Mouse (Mus musculus) E14TG2a.4 (cell line): ENCODE results near the gene Lmbr1l.
"Not testable (repeated sequence)": the region's sequence is repeated elsewhere in the genome, so short reads cannot be mapped to it uniquely, and the experiment has no call there.

ENCODE experiments used
- H3K27me3 ChIP-seq: 2 replicates; pipeline ENCODE4 v1.6.1; 2014; ENCODE audit warnings: low read length, control low read depth; ENCODE audit not compliant: insufficient read depth
- H3K36me3 ChIP-seq: 2 replicates; pipeline ENCODE4 v1.6.1; 2014; ENCODE audit warnings: low read length, control low read depth; ENCODE audit not compliant: insufficient read depth
- H3K4me1 ChIP-seq: replicated peaks from 2 replicates; pipeline ENCODE4 v1.6.1; 2014; ENCODE audit warnings: low read depth, low read length, control low read depth
- H3K4me3 ChIP-seq: replicated peaks from 2 replicates; pipeline ENCODE4 v1.5.1; 2014; ENCODE audit warnings: mild to moderate bottlenecking, low read length
- H3K9me3 ChIP-seq: 2 replicates; pipeline ENCODE4 v1.6.1; 2014; ENCODE audit warnings: low read length, control low read depth
- CTCF ChIP-seq: conservative IDR thresholded peaks from 2 replicates; pipeline ENCODE4 v1.5.1; 2014; ENCODE audit warnings: low read length
- NANOG ChIP-seq: IDR thresholded peaks from 2 replicates; pipeline ENCODE4 v1.6.1; 2014; ENCODE audit warnings: borderline replicate concordance, low read length, mixed read lengths
- POU5F1 ChIP-seq: IDR thresholded peaks from 2 replicates; pipeline ENCODE4 v1.6.1; 2014; ENCODE audit warnings: low read length, borderline replicate concordance

Lmbr1l gene

DNA sequence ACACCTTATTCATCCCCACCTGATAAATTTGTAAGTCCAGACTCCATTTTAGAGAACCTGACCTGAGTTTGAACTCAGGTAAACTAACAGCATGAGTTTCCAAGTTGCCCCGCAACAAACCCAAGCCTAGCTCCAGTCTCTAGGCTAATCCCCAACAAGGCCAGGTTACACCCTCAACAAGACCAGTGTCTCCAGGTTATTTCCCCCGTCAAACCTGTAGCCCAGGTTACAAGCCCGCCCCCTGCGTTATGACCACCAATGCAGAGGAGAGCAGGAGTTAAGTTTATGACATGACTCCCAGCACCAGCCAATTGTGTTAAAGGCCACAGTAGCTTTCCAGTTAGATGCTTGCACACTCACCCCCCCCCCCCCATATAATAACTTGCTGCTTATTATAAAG is 25.1 kb upstream of the Lmbr1l start:
- Histone ChIP-seq H3K9me3 (no peaks in the 10 kb centered on the region), H3K27me3 (no peaks in the 10 kb centered on the region), H3K4me1 (peaks cover 48% of the 10 kb centered on the region), H3K36me3 (peaks cover 14% of the 10 kb centered on the region), H3K4me3 (no peak overlapping the region)
- no peak for TF ChIP-seq CTCF
- no peak for TF ChIP-seq NANOG
- TF ChIP-seq POU5F1, result no peak

DNA sequence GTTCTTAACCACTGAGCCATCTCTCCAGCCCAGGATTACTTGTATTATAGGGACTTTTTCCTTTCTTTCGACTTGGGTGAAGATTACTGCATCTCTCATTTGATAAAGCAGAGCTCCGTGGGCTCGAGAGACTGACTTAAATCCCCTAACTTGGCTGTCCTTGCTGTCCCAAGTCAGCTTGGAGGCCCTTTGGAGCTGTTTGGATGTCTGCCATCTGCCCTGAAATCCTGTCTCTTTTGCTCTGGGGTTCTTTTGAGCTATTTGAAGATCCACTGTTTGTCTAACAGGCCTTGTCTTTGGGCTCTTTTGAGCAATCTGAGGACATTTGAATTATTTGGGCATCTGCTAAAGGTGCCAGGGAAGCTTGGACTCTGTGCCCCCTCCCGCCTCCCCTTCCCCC is 24.1 kb upstream of the Lmbr1l start:
- Histone ChIP-seq H3K4me3 (no peak overlapping the region), H3K9me3 (no peaks in the 10 kb centered on the region), H3K4me1 (peaks cover 41% of the 10 kb centered on the region), H3K36me3 (peaks cover 16% of the 10 kb centered on the region), H3K27me3 (no peaks in the 10 kb centered on the region)
- TF ChIP-seq POU5F1, result no peak

DNA sequence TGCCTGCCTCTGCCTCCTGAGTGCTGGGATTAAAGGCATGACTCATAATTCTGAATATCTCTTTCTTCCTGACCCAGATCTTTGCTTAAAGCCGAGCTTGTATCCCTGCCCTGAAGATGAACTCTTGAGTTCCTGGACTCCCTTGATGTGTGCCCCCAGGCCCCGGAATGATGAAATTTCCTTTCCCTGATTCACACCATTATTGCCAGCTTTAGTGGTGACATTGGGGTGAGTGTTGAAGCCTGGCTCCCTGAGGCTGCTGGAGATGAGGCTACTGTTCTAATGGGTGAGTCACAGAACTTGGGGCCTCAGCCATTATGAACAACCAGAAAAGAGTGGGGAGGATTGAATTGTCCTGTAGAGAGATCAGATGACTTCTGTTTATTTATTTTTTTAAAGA is 23.5 kb upstream of the Lmbr1l start:
- peaks cover 20% of the 10 kb centered on the region for H3K36me3 ChIP-seq
- H3K4me3 ChIP-seq, result no peak overlapping the region
- peaks cover 44% of the 10 kb centered on the region for H3K4me1 ChIP-seq
- TF ChIP-seq POU5F1 (no peak), NANOG (no peak), CTCF (no peak)
- H3K9me3 ChIP-seq, result no peaks in the 10 kb centered on the region
- H3K27me3 ChIP-seq, result no peaks in the 10 kb centered on the region

DNA sequence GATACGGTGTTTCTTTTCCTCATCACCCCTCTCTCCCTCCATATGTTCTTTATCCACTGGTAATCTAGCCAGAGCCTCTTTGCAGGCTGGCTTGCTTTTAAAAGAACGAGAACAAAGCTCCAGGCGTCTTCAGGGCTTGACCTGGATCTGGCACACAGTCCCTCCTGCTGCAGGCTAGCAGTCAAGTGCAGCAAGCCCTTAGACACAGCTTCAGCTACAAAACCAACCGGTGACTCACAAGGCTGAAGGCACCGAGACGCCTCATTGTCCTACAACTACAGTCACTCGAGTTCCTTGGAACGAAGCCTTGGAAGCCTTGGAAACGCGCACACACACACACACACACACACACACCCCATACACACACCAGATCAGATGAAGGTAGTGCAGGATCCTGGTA is 22.8 kb upstream of the Lmbr1l start:
- Histone ChIP-seq H3K4me1 (peaks cover 48% of the 10 kb centered on the region), H3K36me3 (peaks cover 20% of the 10 kb centered on the region), H3K9me3 (no peaks in the 10 kb centered on the region), H3K4me3 (no peak overlapping the region), H3K27me3 (no peaks in the 10 kb centered on the region)
- TF ChIP-seq CTCF (no peak), POU5F1 (no peak), NANOG (no peak)

DNA sequence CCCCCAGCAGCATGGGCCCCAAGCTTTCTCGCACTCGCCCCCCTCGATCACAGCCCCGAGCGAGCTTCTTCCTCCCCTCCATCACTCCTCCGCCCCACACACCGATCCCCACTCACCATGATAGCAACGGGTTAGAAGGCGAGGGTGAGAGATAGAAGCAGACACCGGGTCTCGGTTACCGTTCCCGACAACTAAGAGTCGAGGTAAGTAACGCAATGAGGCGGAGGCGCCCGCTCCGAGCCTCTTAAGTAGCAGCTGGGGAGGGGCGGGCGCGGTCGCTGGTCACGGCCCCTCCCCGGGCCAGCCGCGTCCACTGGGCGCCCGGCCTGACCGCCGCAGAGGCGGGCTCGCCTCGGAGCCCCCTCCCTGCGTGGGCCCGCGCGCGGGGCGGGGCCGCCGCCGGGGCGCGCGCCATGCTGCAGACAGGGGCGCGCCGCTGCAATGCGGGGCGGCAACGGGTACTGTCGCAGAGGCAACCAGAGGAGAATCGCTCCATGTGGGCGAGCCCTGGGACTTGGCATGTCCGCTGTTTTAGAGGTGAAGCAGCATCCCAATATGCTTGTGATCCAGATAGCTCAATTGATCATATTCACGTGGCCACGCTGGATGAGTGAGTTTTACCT is 16.3 kb upstream of the Lmbr1l start, which contains the start of gene Tuba1b:
Gene Tuba1b, minus strand, starts transcription at position 349 of the 623 bp plus-strand sequence.
- no peak for TF ChIP-seq POU5F1
- peaks cover 39% of the 10 kb centered on the region for H3K36me3 ChIP-seq
- no peaks in the 10 kb centered on the region for H3K9me3 ChIP-seq
- peaks cover 37% of the 10 kb centered on the region for H3K4me1 ChIP-seq
- H3K27me3 ChIP-seq, result no peaks in the 10 kb centered on the region
- H3K4me3 ChIP-seq, result peak within 1 kb of the TSS; percentile 96

DNA sequence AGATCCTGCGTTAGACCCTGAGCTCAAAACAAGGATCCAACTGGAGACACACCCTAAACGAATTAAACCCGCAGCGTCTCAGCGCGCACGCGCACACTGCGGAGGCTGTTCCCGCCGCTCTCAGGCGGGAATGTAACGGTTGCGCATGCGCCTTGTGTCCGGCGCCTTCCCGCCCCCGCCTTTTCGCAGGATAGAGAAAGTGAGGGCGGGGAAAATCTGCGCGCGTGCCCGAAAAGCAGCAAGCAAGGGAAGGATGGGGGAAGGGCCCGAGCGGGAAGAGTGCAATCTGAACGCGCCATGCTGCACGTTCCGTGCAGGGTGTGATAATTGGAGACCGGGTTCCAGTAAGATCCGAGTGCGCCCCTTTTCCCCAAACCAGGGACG is 15.8 kb upstream of the Lmbr1l start:
- Histone ChIP-seq H3K36me3 (peaks cover 34% of the 10 kb centered on the region), H3K27me3 (no peaks in the 10 kb centered on the region), H3K4me1 (peaks cover 42% of the 10 kb centered on the region), H3K4me3 (peak overlapping the region; percentile 96), H3K9me3 (no peaks in the 10 kb centered on the region)
- TF ChIP-seq NANOG (no peak), CTCF (no peak), POU5F1 (no peak)

DNA sequence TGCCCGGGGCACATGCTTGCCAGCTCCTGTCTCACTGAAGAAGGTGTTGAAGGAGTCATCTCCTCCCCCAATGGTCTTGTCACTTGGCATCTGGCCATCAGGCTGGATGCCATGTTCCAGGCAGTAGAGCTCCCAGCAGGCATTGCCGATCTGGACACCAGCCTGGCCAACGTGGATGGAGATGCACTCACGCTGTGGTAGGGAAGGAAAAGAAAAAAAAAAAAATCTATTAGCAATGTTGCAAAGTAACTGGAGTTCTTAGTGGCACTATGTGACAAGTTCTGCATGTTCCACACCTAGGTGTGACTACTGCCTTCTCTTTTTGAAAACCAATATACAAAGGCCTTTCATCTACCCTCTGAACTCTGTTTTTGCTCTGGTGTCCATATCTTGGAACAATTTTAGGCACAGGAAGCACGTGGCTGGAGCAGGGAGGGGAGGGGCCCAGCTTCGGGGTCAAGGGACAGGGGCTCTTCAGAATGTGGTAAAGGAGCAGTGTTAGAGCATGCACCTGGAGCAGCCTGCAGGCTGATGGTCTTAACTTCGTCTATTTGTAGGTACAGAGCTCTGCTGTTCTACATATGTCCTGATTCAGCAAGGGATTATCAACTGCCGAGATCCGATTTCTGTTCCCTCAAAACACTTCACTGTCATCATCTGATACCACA is 15.1 kb upstream of the Lmbr1l start:
- peaks cover 48% of the 10 kb centered on the region for H3K4me1 ChIP-seq
- H3K9me3 ChIP-seq, H3K27me3 ChIP-seq: not testable (repeated sequence)
- H3K36me3 ChIP-seq, result peaks cover 33% of the 10 kb centered on the region
- H3K4me3 ChIP-seq, result peak overlapping the region; percentile 96

DNA sequence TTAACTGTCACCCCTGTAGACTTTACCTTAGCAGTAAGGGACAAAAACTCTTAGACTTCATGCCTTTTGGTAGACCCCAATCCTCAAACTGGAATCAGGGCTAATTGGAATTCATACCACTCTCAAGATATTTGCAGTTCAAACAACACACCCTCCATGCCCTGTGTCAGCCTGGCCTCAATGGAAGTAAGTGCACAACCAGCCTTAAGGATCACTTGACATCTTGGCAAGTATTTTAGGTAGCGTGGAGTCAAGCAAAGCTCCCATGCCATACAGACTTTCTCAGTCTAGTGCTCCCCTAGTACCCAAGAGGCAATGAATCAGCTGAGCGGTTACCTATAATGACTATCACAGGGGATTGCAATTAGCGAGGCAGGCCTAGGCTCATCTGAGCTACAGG is 13.0 kb upstream of the Lmbr1l start:
- Histone ChIP-seq H3K27me3 (no peaks in the 10 kb centered on the region), H3K36me3 (peaks cover 26% of the 10 kb centered on the region), H3K4me1 (peaks cover 36% of the 10 kb centered on the region), H3K4me3 (no peak overlapping the region; the same call in 1 of the 2 replicates), H3K9me3 (0 out of 2 replicates have a peak, but pooled peaks cover 5% of the 10 kb centered on the region)
- TF ChIP-seq POU5F1, result no peak
- no peak for TF ChIP-seq CTCF
- no peak for TF ChIP-seq NANOG
